Comparison of ENCODE assay signal across 1 mouse cellular context in the genomic region with DNA sequence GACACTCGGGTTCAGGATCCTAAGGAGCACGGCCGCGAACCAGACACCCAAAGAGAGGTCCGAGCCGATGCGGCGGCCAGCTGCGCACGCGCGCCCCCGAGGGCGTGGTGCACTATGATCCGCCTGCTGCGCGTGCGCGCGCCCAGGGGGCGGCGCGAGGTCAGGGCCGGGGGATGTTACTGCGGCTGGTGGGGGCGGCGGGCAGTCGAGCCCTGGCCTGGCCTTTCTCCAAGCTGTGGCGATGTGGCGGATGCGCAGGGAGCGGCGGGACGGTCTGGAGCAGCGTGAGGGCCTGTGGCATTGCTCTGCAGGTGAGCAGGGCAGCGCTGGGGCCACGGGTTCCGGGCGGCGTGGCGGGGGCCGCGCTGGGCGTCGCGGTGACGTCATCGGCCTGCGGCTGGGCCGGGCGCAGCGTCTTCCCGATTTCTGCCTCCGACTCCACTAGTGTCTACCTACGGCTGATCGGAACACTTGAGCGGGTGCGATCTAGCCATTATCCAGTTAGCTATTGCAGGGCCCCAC.
A peak's percentile ranks its signal among the peaks of the same experiment; 100 is the strongest.
TF ChIP-seq lines count a peak whose summit lies in the region.

Gene Afg3l1, plus strand, starts transcription at position 167 of the 522 bp plus-strand sequence.

TF ChIP-seq in CH12.LX, 34 proteins besides CTCF, POLR2A, EP300 and RAD21 (continued from another document):
- TF ChIP-seq KAT2A (IDR thresholded peaks at IDR 0.05; ENCODE audit: insufficient replicate concordance, low read length) (peak; percentile 44; the same call in 1 of the 2 replicates), HCFC1 (IDR thresholded peaks at IDR 0.05; ENCODE audit: low read depth, low read length) (peak; percentile 72), SIN3A (IDR thresholded peaks at IDR 0.05; ENCODE audit: low read length) (peak; percentile 66; the same call in 1 of the 2 replicates), MAFK (IDR thresholded peaks at IDR 0.05; ENCODE audit: insufficient replicate concordance, low read length) (no peak), MEF2A (IDR thresholded peaks at IDR 0.05; ENCODE audit: borderline replicate concordance, low read depth, low read length) (no peak), JUN (IDR thresholded peaks at IDR 0.05; ENCODE audit: insufficient read depth, low read depth, low read length) (no peak), NRF1 (IDR thresholded peaks at IDR 0.05; ENCODE audit: low read depth, low read length) (peak; percentile 99), IRF4 (IDR thresholded peaks at IDR 0.05; ENCODE audit: low read depth, low read length) (peak; percentile 62; the same call in 1 of the 2 replicates), MAZ (IDR thresholded peaks at IDR 0.05; ENCODE audit: low read depth, low read length) (peak; percentile 31; the same call in 1 of the 2 replicates), USF2 (conservative IDR thresholded peaks at IDR 0.05; ENCODE audit: low read depth, low read length) (no peak), MXI1 (IDR thresholded peaks at IDR 0.05; ENCODE audit: low read depth, low read length) (peak; percentile 89), BHLHE40 (IDR thresholded peaks at IDR 0.05; ENCODE audit: low read depth, low read length) (peak; percentile 39), ZMIZ1 (IDR thresholded peaks at IDR 0.05; ENCODE audit: low read depth, low read length) (peak; percentile 64; the same call in 1 of the 2 replicates), UBTF (IDR thresholded peaks at IDR 0.05; ENCODE audit: low read depth, low read length) (0 out of 2 replicates have a peak, but pooled peaks have one; percentile 49), POLR2AphosphoS2 (IDR thresholded peaks at IDR 0.05; ENCODE audit: low read depth, low read length) (no peak), ETS1 (conservative IDR thresholded peaks at IDR 0.05; ENCODE audit: low read depth, low read length) (no peak), TCF12 (IDR thresholded peaks at IDR 0.05; ENCODE audit: low read depth, low read length) (no peak; the same call in 1 of the 2 replicates)
